Mouse (Mus musculus) kidney, embryonic 14.5 days (tissue): ENCODE measurements at regions not wholly inside any gene's neighbourhood (a gene's known extent, or its start where the extent isn't known, plus 50 kb on each side); places are given as distances from the start of the nearest gene placed in this dataset.

Experiments
- ATAC-seq: fragments of 200-750 bp; cut with Nextera tagmentation; 2 replicates; pipeline ENCODE4 v1.8.0; 2017; ENCODE audit warnings: moderate number of reproducible peaks, mild to moderate bottlenecking, moderate TSS enrichment, moderate library complexity; ENCODE audit not compliant: low FRiP score, low TSS enrichment
- H3K27ac ChIP-seq: fragments of 300-500 bp; sonication (generic); 2 replicates; pipeline ENCODE4 v1.5.1; 2014; ENCODE audit warnings: low read depth, mild to moderate bottlenecking, low read length, moderate library complexity, mixed read lengths
- H3K27me3 ChIP-seq: fragments of 300-500 bp; sonication (generic); 2 replicates; pipeline ENCODE4 v1.6.1; 2014; ENCODE audit warnings: mild to moderate bottlenecking, low read length; ENCODE audit not compliant: control insufficient read depth, insufficient read depth
- H3K36me3 ChIP-seq: fragments of 300-500 bp; sonication (generic); 2 replicates; pipeline ENCODE4 v1.6.1; 2014; ENCODE audit warnings: low read length, mixed read lengths; ENCODE audit not compliant: control insufficient read depth, insufficient read depth
- H3K4me1 ChIP-seq: fragments of 300-500 bp; sonication (generic); 2 replicates; pipeline ENCODE4 v1.6.1; 2014; ENCODE audit warnings: low read length, mixed read lengths; ENCODE audit not compliant: control insufficient read depth, insufficient read depth
- H3K4me2 ChIP-seq: fragments of 300-500 bp; sonication (generic); replicated peaks from 2 replicates; pipeline ENCODE4 v1.6.1; 2014; ENCODE audit warnings: low read depth, mild to moderate bottlenecking, low read length
- H3K4me3 ChIP-seq: fragments of 300-500 bp; sonication (generic); 2 replicates; pipeline ENCODE4 v1.5.1; 2014; ENCODE audit warnings: mild to moderate bottlenecking, low read length
- H3K9ac ChIP-seq: fragments of 300-500 bp; sonication (generic); 2 replicates; pipeline ENCODE4 v1.6.1; 2014; ENCODE audit warnings: low read depth, mild to moderate bottlenecking, low read length, moderate library complexity
- H3K9me3 ChIP-seq: fragments of 300-500 bp; sonication (generic); 2 replicates; pipeline ENCODE4 v1.6.1; 2016; ENCODE audit warnings: low read length; ENCODE audit not compliant: control insufficient read depth
- WGBS: fragments of 180-500 bp; shearing (Covaris S2); extraction: QIAGEN DNeasy Blood & Tissue Kit; methylation state at CpG from one replicate; pipeline ENCODE4 v1.1.7; 2014; 5-methylcytosine and 5-hydroxymethylcytosine counted together

- Histone ChIP-seq H3K4me3 (no peak overlapping the region), H3K27me3 (no peaks in the 10 kb centered on the region), H3K4me2 (no peak overlapping the region), H3K9me3 (no peaks in the 10 kb centered on the region), H3K27ac (no peak overlapping the region), H3K9ac (no peak overlapping the region), H3K36me3 (no peaks in the 10 kb centered on the region), H3K4me1 (no peaks in the 10 kb centered on the region)
- WGBS, result 82% methylated on average over 4 of the region's 4 CpGs
- ATAC-seq, result no peak
Observed at GRCm38 (mm10) chr8:89097396-89097795, 53.4 kb upstream of the Sall1 start.
